8 mouse cellular contexts compared by ENCODE assay signal in genomic region chr7:63897655-63898054, GRCm38 (mm10). TPM values are rescaled to one million over a fixed set of nuclear protein-coding genes. Genes with fewer than 3 reads are reported as not detected.
DNase-seq lines count a peak whose midpoint lies in the region; ATAC-seq and TF ChIP-seq lines count a peak whose summit lies in the region.

No protein-coding gene starts in this region.

- peaks cover 40% of the 10 kb centered on the region for H3K4me1 ChIP-seq in heart, embryonic 13.5 days
- peaks cover 52% of the 10 kb centered on the region for H3K4me1 ChIP-seq in forebrain, embryonic 12.5 days
- H3K4me1 ChIP-seq in liver, postnatal 0 days (ENCODE audit: insufficient read depth): peaks cover 71% of the 10 kb centered on the region

- H3K4me3 ChIP-seq in heart, embryonic 13.5 days: peak overlapping the region; percentile 51
- no peak overlapping the region for H3K4me3 ChIP-seq in forebrain, embryonic 12.5 days (replicated peaks)
- H3K4me3 ChIP-seq in liver, postnatal 0 days (ENCODE audit: low read depth, low read length): peak overlapping the region; percentile 37

- 46% methylated on average over 3 of the region's 3 CpGs for WGBS in heart, embryonic 13.5 days
- 52% methylated on average over 3 of the region's 3 CpGs for WGBS in forebrain, embryonic 12.5 days
- WGBS in liver, postnatal 0 days (ENCODE audit: insufficient replicate concordance): 37% methylated on average over 3 of the region's 3 CpGs

- TF ChIP-seq CTCF in liver, postnatal 0 days (IDR thresholded peaks at IDR 0.05; ENCODE audit: low read depth): no peak

- H3K9ac ChIP-seq in heart, embryonic 13.5 days: peak overlapping the region; percentile 82; the same call in 1 of the 2 replicates
- peak overlapping the region; percentile 57; the same call in 1 of the 2 replicates for H3K9ac ChIP-seq in forebrain, embryonic 12.5 days
- peak overlapping the region; percentile 64 for H3K9ac ChIP-seq in liver, postnatal 0 days (replicated peaks)

- no peaks in the 10 kb centered on the region for H3K36me3 ChIP-seq in heart, embryonic 13.5 days
- no peaks in the 10 kb centered on the region for H3K36me3 ChIP-seq in forebrain, embryonic 12.5 days (replicated peaks)
- H3K36me3 ChIP-seq in liver, postnatal 0 days (replicated peaks; ENCODE audit: insufficient read depth, low read length): no peaks in the 10 kb centered on the region; the same call in 1 of the 2 replicates

- TF ChIP-seq EP300 in liver, postnatal 0 days (IDR thresholded peaks at IDR 0.05; ENCODE audit: low read depth): no peak

- 0 out of 2 replicates have a peak, but pooled peaks cover 4% of the 10 kb centered on the region for H3K27me3 ChIP-seq in heart, embryonic 13.5 days (replicated peaks)
- no peaks in the 10 kb centered on the region for H3K27me3 ChIP-seq in forebrain, embryonic 12.5 days
- no peaks in the 10 kb centered on the region for H3K27me3 ChIP-seq in liver, postnatal 0 days (ENCODE audit: insufficient read depth, low read length)

- DNase-seq in heart, postnatal 4 days: no peak
- DNase-seq in liver, postnatal 0 days: no peak
- DNase-seq in adrenal gland, adult 18-20 months (ENCODE audit: low spot score in 2 of 2): no peak
- no peak for DNase-seq in adipocyte (ENCODE audit: low spot score)
- DNase-seq in Muller cell, postnatal 12 days (ENCODE audit: inconsistent ontology term): no peak

- H3K9me3 ChIP-seq in heart, embryonic 13.5 days: no peaks in the 10 kb centered on the region
- no peaks in the 10 kb centered on the region for H3K9me3 ChIP-seq in forebrain, embryonic 12.5 days
- no peaks in the 10 kb centered on the region for H3K9me3 ChIP-seq in liver, postnatal 0 days (ENCODE audit: low read length)

- ATAC-seq in heart, embryonic 13.5 days (ENCODE audit: extremely low read depth, insufficient number of reproducible peaks, low FRiP score, low TSS enrichment): no peak
- ATAC-seq in CD4-positive, CD25-positive, alpha-beta regulatory T cell, adult 4 months: peak; percentile 3
- ATAC-seq in forebrain, embryonic 12.5 days (ENCODE audit: low FRiP score): no peak
- ATAC-seq in liver, postnatal 0 days: no peak

- H3K4me2 ChIP-seq in heart, embryonic 13.5 days: peak overlapping the region; percentile 88
- H3K4me2 ChIP-seq in forebrain, embryonic 12.5 days: peak overlapping the region; percentile 62; the same call in 1 of the 2 replicates
- peak overlapping the region; percentile 75 for H3K4me2 ChIP-seq in liver, postnatal 0 days (ENCODE audit: low read depth, low read length)

- H3K27ac ChIP-seq in heart, embryonic 13.5 days (replicated peaks): 0 out of 2 replicates have a peak overlapping the region, but pooled peaks have one; percentile 70
- no peak overlapping the region for H3K27ac ChIP-seq in forebrain, embryonic 12.5 days
- peak overlapping the region; percentile 99 for H3K27ac ChIP-seq in liver, postnatal 0 days (ENCODE audit: low read depth)

RNA-seq across cellular contexts. Expression of gene E030018B13Rik, which starts 19.0 kb away (rescaled TPM):
- not detected in 2 replicates for polyA plus RNA-seq in heart, embryonic 13.5 days (2015; fragmentation: Nextera tagmentation; extraction: Ambion mirVana)
- total RNA-seq in heart, postnatal 4 days (2021): not detected
- not detected for polyA plus RNA-seq in CD4-positive, CD25-positive, alpha-beta regulatory T cell, adult 4 months (2017; shearing (Covaris generic))
- not detected in 2 replicates for polyA plus RNA-seq in forebrain, embryonic 12.5 days (2016; fragmentation: Nextera tagmentation; extraction: Ambion mirVana)
- 0.14 TPM in 1 of 2 replicates, not detected in the other for polyA plus RNA-seq in liver, postnatal 0 days (2015; fragmentation: Nextera tagmentation; extraction: Ambion mirVana)
- total RNA-seq in adrenal gland, adult 18-20 months (2021): not detected

RNA-seq across cellular contexts. Expression of gene Klf13, which starts 41.1 kb away (rescaled TPM):
- 16.0 and 16.6 TPM in 2 replicates for polyA plus RNA-seq in heart, embryonic 13.5 days (2015; fragmentation: Nextera tagmentation; extraction: Ambion mirVana)
- total RNA-seq in heart, postnatal 4 days (2021): 10 to 100 TPM; 52.1 to 53.2 TPM
- 100 to 1,000 TPM; 209 to 217 TPM for polyA plus RNA-seq in CD4-positive, CD25-positive, alpha-beta regulatory T cell, adult 4 months (2017; shearing (Covaris generic))
- 21.9 and 26.1 TPM in 2 replicates for polyA plus RNA-seq in forebrain, embryonic 12.5 days (2016; fragmentation: Nextera tagmentation; extraction: Ambion mirVana)
- polyA plus RNA-seq in liver, postnatal 0 days (2015; fragmentation: Nextera tagmentation; extraction: Ambion mirVana): 25.5 and 25.7 TPM in 2 replicates
- 10 to 100 TPM; 52.5 to 58.4 TPM for total RNA-seq in adrenal gland, adult 18-20 months (2021)
